ENCODE assay signal across 27 mouse cellular contexts in the genomic region with DNA sequence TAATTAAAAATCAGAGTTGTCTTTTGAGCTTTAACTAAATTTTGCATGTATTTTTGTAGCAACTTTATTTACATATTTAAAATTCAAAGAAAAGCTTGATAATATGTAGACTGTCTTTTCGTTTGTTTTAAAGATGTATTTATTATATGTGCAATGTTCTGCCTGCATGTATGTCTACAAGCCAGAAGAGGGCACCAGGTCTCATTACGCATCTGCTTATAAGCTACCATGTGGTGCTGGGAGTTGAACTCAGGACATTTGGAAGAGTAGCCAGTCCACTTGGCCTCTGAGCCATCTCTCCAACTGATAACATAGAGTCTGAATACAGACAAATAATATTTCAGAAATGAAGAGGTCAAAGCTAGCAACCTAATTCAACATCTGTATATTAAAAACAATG.
A peak's percentile ranks its signal among the peaks of the same experiment; 100 is the strongest.
DNase-seq lines count a peak whose midpoint lies in the region; ATAC-seq and TF ChIP-seq lines count a peak whose summit lies in the region.
"Had no signal": no experiment of that assay in that cellular context is flagged by ENCODE, and none has a peak within 500 bp of the region (broad histone marks: within the 10 kb centered on the region; RNA-seq: fewer than 3 reads in every experiment).

No protein-coding gene starts in this region.

- TF ChIP-seq CTCF in forebrain, postnatal 0 days (IDR thresholded peaks at IDR 0.05; ENCODE audit: low read depth): 0 out of 2 replicates have a peak, but pooled peaks have one; percentile 11
- peak; percentile 1 for TF ChIP-seq CTCF in ES-Bruce4 (IDR thresholded peaks at IDR 0.05; ENCODE audit: low read depth, low read length)

- no peaks in the 10 kb centered on the region for H3K27me3 ChIP-seq in forebrain, postnatal 0 days (ENCODE audit: insufficient read depth, low read length)
- no peaks in the 10 kb centered on the region for H3K27me3 ChIP-seq in forebrain, embryonic 13.5 days
- H3K27me3 ChIP-seq in ES-Bruce4 (ENCODE audit: control insufficient read depth, insufficient read depth, low read length, poor library complexity, severe bottlenecking): no peaks in the 10 kb centered on the region
- H3K27me3 ChIP-seq: limb, embryonic 13.5 days; liver, embryonic 12.5 days; stomach, embryonic 15.5 days had no signal

- H3K27ac ChIP-seq in forebrain, postnatal 0 days (ENCODE audit: low read depth, low read length): no peak overlapping the region
- H3K27ac ChIP-seq in forebrain, embryonic 13.5 days: no peak overlapping the region
- no peak overlapping the region for H3K27ac ChIP-seq in ES-Bruce4 (ENCODE audit: insufficient read depth, low read length)
- H3K27ac ChIP-seq: hindbrain, embryonic 10.5 days; limb, embryonic 13.5 days; liver, embryonic 12.5 days; stomach, embryonic 15.5 days had no signal

- ATAC-seq in forebrain, postnatal 0 days: no peak
- ATAC-seq in forebrain, embryonic 13.5 days: no peak
- ATAC-seq in activated CD4-positive, CD25-positive, alpha-beta regulatory T cell, adult 4 months: no peak
- ATAC-seq: CD4-positive, CD25-positive, alpha-beta regulatory T cell, adult 4 months; hindbrain, embryonic 16.5 days; intestine, embryonic 16.5 days; liver, embryonic 12.5 days; liver, postnatal 0 days had no signal

- TF ChIP-seq EP300 in ES-Bruce4 (IDR thresholded peaks at IDR 0.05; ENCODE audit: insufficient read depth, low read depth, low read length): no peak

- H3K9ac ChIP-seq in forebrain, postnatal 0 days: no peak overlapping the region
- H3K9ac ChIP-seq in forebrain, embryonic 13.5 days: no peak overlapping the region
- no peak overlapping the region for H3K9ac ChIP-seq in ES-Bruce4 (ENCODE audit: low read depth, poor library complexity, severe bottlenecking)
- H3K9ac ChIP-seq: limb, embryonic 13.5 days; liver, embryonic 12.5 days; liver, postnatal 0 days; stomach, embryonic 15.5 days had no signal

- DNase-seq in forebrain, postnatal 0 days: no peak
- peak; percentile 11 for DNase-seq in 3T3-L1 (ENCODE audit: low read depth, low spot score)
- peak; percentile 51 for DNase-seq in R1 (ENCODE audit: low read depth, low spot score)
- no peak for DNase-seq in heart, adult 18-20 months
- DNase-seq in urinary bladder, postnatal 36 days (ENCODE audit: low spot score in 2 of 2): no peak
- DNase-seq: adrenal gland, postnatal 25 days; cerebellum, adult 18-20 months; cerebellum, postnatal 10 days; gastrocnemius, postnatal 10 days; heart, postnatal 14 days; kidney, adult 9 months; kidney, postnatal 10 days; liver, postnatal 0 days; lung, postnatal 36 days; thymus, postnatal 14 days had no signal

- no peak overlapping the region for H3K4me2 ChIP-seq in forebrain, postnatal 0 days (ENCODE audit: low read depth)
- no peak overlapping the region for H3K4me2 ChIP-seq in forebrain, embryonic 13.5 days
- H3K4me2 ChIP-seq: limb, embryonic 13.5 days; liver, embryonic 12.5 days; midbrain, embryonic 11.5 days; stomach, embryonic 15.5 days had no signal

- H3K9me3 ChIP-seq in forebrain, postnatal 0 days (ENCODE audit: low read length): no peaks in the 10 kb centered on the region
- no peaks in the 10 kb centered on the region for H3K9me3 ChIP-seq in forebrain, embryonic 13.5 days (replicated peaks)
- no peaks in the 10 kb centered on the region; the same call in 1 of the 2 replicates for H3K9me3 ChIP-seq in ES-Bruce4 (replicated peaks; ENCODE audit: control insufficient read depth, insufficient read depth, low read length, poor library complexity, severe bottlenecking)
- H3K9me3 ChIP-seq: stomach, embryonic 15.5 days had no signal

- H3K4me1 ChIP-seq in forebrain, postnatal 0 days (ENCODE audit: insufficient read depth): no peaks in the 10 kb centered on the region
- no peaks in the 10 kb centered on the region for H3K4me1 ChIP-seq in forebrain, embryonic 13.5 days
- H3K4me1 ChIP-seq in ES-Bruce4 (ENCODE audit: control insufficient read depth, insufficient read depth, low read length): no peaks in the 10 kb centered on the region
- H3K4me1 ChIP-seq: hindbrain, embryonic 10.5 days; limb, embryonic 13.5 days; liver, embryonic 12.5 days; stomach, embryonic 15.5 days had no signal

- H3K4me3 ChIP-seq in forebrain, postnatal 0 days (ENCODE audit: low read depth, low read length): no peak overlapping the region
- no peak overlapping the region for H3K4me3 ChIP-seq in forebrain, embryonic 13.5 days
- no peak overlapping the region for H3K4me3 ChIP-seq in ES-Bruce4 (ENCODE audit: low read depth, low read length)
- H3K4me3 ChIP-seq: erythroblast, embryonic 14.5 days; hindbrain, embryonic 10.5 days; limb, embryonic 13.5 days; liver, embryonic 12.5 days; stomach, embryonic 15.5 days had no signal

- WGBS in forebrain, postnatal 0 days: 87% methylated on average over 2 of the region's 2 CpGs
- WGBS in forebrain, embryonic 13.5 days: 90% methylated on average over 2 of the region's 2 CpGs

- no peak for TF ChIP-seq POLR2A in ES-Bruce4 (IDR thresholded peaks at IDR 0.05; ENCODE audit: insufficient read depth, low read length)

- H3K36me3 ChIP-seq in forebrain, postnatal 0 days (ENCODE audit: insufficient read depth): no peaks in the 10 kb centered on the region
- H3K36me3 ChIP-seq in forebrain, embryonic 13.5 days (ENCODE audit: poor library complexity, severe bottlenecking): no peaks in the 10 kb centered on the region
- no peaks in the 10 kb centered on the region for H3K36me3 ChIP-seq in ES-Bruce4 (ENCODE audit: control insufficient read depth, insufficient read depth, low read length, poor library complexity, severe bottlenecking)
- H3K36me3 ChIP-seq: hindbrain, embryonic 10.5 days; limb, embryonic 13.5 days; liver, embryonic 12.5 days; stomach, embryonic 15.5 days had no signal

Comparison
In these comparisons a context has a peak if more than half of its experiments do, and no peak if none do; other contexts are left out.
1. DNase-seq: peak in 3T3-L1 (single experiment) and R1 (single experiment); none in forebrain, postnatal 0 days (single experiment), heart, adult 18-20 months (0 of 2) and urinary bladder, postnatal 36 days (0 of 2).